Mouse (Mus musculus) forebrain, embryonic 15.5 days (tissue): ENCODE measurements at regions not wholly inside any gene's neighbourhood (a gene's known extent, or its start where the extent isn't known, plus 50 kb on each side); places are given as distances from the start of the nearest gene placed in this dataset.

Experiments
- ATAC-seq: fragments of 200-750 bp; cut with Nextera tagmentation; replicated peaks from 2 replicates; pipeline ENCODE4 v1.8.0; 2017; ENCODE audit warnings: mild to moderate bottlenecking, moderate TSS enrichment, moderate library complexity
- H3K27ac ChIP-seq: fragments of 300-500 bp; sonication (generic); replicated peaks from 2 replicates; pipeline ENCODE4 v1.5.1; 2015; ENCODE audit warnings: mild to moderate bottlenecking, inconsistent platforms
- H3K27me3 ChIP-seq: fragments of 300-500 bp; sonication (generic); 2 replicates; pipeline ENCODE4 v1.6.1; 2015; ENCODE audit warnings: inconsistent platforms
- H3K36me3 ChIP-seq: fragments of 300-500 bp; sonication (generic); 2 replicates; pipeline ENCODE4 v1.6.1; 2015; ENCODE audit warnings: mild to moderate bottlenecking, inconsistent platforms
- H3K4me1 ChIP-seq: fragments of 300-500 bp; sonication (generic); 2 replicates; pipeline ENCODE4 v1.6.1; 2015; ENCODE audit warnings: inconsistent platforms
- H3K4me2 ChIP-seq: fragments of 300-500 bp; sonication (generic); replicated peaks from 2 replicates; pipeline ENCODE4 v1.6.1; 2015; ENCODE audit warnings: mild to moderate bottlenecking, inconsistent platforms
- H3K4me3 ChIP-seq: fragments of 300-500 bp; sonication (generic); 2 replicates; pipeline ENCODE4 v1.5.1; 2015; ENCODE audit warnings: mild to moderate bottlenecking, inconsistent platforms
- H3K9ac ChIP-seq: fragments of 300-500 bp; sonication (generic); replicated peaks from 2 replicates; pipeline ENCODE4 v1.6.1; 2015; ENCODE audit warnings: mild to moderate bottlenecking, inconsistent platforms
- H3K9me3 ChIP-seq: fragments of 300-500 bp; sonication (generic); 2 replicates; pipeline ENCODE4 v1.6.1; 2016; ENCODE audit warnings: inconsistent platforms
- WGBS: fragments of 180-500 bp; shearing (Covaris S2); methylation state at CpG from one replicate; pipeline ENCODE4 v1.1.7; 2015; ENCODE audit warnings: mixed read lengths; 5-methylcytosine and 5-hydroxymethylcytosine counted together

DNA sequence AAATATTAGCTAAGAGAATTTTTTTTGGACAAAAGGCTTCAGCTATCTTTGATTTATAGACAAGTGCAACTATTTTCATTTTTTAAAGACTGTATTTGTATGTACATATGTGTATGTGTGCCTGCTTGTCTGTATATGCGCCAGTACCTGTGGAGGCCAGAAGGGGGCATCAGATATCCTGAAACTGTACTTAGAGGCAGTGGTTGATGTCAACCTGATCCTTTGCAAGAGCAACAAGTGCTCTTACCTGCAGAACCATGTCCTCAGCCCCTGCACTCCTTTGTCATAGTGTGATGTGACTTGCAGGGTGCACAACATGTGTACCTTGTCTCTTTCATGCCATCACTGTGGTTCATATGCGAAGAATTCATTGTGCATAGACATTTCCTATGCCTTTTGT is 379.5 kb downstream of the Bckdhb start:
- Histone ChIP-seq H3K4me1 (no peaks in the 10 kb centered on the region), H3K36me3 (no peaks in the 10 kb centered on the region), H3K27me3 (no peaks in the 10 kb centered on the region), H3K4me2 (no peak overlapping the region), H3K9me3 (no peaks in the 10 kb centered on the region), H3K27ac (no peak overlapping the region), H3K9ac (no peak overlapping the region), H3K4me3 (no peak overlapping the region)
- WGBS = 88% methylated on average over 2 of the region's 2 CpGs
- no peak for ATAC-seq

DNA sequence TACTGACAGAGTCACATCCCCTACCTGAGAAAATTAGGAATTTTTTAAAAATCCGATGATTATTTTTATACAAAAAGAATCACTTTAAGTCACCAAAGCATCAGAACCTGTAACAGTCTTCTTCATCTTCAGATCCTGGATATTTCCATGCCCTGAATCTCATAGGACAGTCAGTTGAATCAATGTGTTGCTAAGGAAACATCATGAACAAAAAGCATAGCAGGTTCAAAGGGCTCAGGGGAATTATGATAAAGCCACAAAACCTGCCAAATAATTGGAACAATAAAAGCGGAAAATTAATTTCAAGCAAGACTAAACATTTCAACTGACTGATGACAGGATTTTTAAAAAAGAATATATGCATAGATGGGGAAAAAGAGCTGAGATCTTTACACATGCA is 393.9 kb downstream of the Bckdhb start:
- Histone ChIP-seq H3K9me3 (no peaks in the 10 kb centered on the region), H3K27ac (no peak overlapping the region), H3K9ac (no peak overlapping the region), H3K36me3 (no peaks in the 10 kb centered on the region), H3K4me1 (no peaks in the 10 kb centered on the region), H3K27me3 (no peaks in the 10 kb centered on the region), H3K4me3 (no peak overlapping the region), H3K4me2 (no peak overlapping the region)
- 83% methylated on average over 2 of the region's 2 CpGs for WGBS
- no peak for ATAC-seq

DNA sequence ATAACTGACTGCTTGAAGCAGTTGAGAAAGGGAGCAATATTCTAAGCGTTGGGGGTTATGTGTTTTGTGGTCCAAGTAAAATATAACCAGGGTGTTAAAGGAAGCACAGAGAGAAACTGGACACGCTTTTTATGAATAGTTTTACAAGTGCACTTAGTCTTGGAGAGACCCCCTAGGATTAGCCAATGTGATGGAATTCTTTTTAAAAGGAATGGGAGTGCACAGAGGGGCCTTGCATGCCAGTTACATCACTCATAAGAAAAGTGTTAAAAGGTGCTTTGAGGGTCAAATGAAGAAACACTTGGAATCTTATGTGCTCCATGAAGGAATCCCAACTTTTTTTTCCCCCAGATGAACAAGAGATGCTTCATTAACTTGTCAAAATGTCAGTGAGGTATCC is 394.4 kb downstream of the Bckdhb start:
- Histone ChIP-seq H3K9ac (no peak overlapping the region), H3K9me3 (no peaks in the 10 kb centered on the region), H3K36me3 (no peaks in the 10 kb centered on the region), H3K4me1 (no peaks in the 10 kb centered on the region), H3K4me2 (no peak overlapping the region), H3K27me3 (no peaks in the 10 kb centered on the region), H3K27ac (no peak overlapping the region), H3K4me3 (no peak overlapping the region)
- 57% methylated on average over 2 of the region's 2 CpGs for WGBS
- ATAC-seq = no peak

DNA sequence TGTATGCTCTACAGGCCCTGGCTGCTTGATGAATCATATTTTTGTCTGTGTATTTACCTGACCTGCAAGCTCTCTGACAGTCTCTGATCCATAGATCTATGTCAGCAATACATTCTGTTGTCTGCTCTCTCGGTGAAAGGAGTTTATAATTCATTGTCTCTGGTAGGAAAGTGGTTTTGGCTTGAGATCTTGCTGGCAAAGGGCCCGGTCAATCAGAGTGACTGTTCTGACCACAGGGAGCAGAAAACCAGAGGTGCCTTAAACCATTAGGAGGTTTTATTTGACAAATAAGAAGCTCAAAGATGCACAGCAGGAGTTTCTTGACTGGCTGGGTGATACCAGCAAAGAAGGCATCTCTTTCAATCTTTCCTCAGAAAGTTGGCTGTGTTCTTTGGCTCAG is 398.2 kb downstream of the Bckdhb start:
- ATAC-seq = no peak
- H3K4me1 ChIP-seq = no peaks in the 10 kb centered on the region

DNA sequence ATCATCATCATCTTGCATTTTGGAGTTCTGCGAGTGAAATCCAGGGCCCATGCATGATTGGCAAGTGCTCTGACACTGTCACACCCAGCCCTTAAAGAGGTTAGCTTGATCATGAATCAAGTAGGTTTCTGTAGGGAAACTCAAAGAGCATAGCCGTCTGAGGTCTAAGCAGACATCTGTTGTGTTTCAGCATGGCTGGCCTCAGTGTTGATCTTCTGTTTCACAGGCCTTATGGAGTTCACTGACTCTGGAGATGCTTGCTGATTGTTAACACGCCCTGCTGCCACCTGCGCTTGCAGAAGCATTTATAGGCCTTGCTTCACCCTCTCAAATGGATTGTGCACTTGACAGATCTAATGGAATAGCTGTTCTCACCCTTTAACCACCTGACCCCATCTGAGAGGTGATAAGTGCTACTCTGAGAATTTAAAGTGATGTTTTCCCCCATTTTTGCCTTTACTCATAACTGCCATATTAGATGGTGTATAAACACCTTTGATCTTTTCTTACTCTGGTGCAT is 406.2 kb downstream of the Bckdhb start:
- H3K9ac ChIP-seq = no peak overlapping the region
- no peak overlapping the region for H3K4me3 ChIP-seq
- H3K4me2 ChIP-seq = no peak overlapping the region
- no peaks in the 10 kb centered on the region for H3K36me3 ChIP-seq
- H3K27me3 ChIP-seq = no peaks in the 10 kb centered on the region
- H3K27ac ChIP-seq = no peak overlapping the region
- ATAC-seq = no peak
- 88% methylated on average over 4 of the region's 4 CpGs for WGBS
- H3K9me3 ChIP-seq = no peaks in the 10 kb centered on the region
- no peaks in the 10 kb centered on the region for H3K4me1 ChIP-seq

More for the DNA sequence above, 398.2 kb downstream of the Bckdhb start:
- Histone ChIP-seq H3K27ac (no peak overlapping the region), H3K27me3 (no peaks in the 10 kb centered on the region), H3K4me2 (no peak overlapping the region), H3K9ac (no peak overlapping the region), H3K9me3 (no peaks in the 10 kb centered on the region), H3K36me3 (no peaks in the 10 kb centered on the region), H3K4me3 (no peak overlapping the region)
- WGBS = 58% methylated on average over 2 of the region's 2 CpGs

DNA sequence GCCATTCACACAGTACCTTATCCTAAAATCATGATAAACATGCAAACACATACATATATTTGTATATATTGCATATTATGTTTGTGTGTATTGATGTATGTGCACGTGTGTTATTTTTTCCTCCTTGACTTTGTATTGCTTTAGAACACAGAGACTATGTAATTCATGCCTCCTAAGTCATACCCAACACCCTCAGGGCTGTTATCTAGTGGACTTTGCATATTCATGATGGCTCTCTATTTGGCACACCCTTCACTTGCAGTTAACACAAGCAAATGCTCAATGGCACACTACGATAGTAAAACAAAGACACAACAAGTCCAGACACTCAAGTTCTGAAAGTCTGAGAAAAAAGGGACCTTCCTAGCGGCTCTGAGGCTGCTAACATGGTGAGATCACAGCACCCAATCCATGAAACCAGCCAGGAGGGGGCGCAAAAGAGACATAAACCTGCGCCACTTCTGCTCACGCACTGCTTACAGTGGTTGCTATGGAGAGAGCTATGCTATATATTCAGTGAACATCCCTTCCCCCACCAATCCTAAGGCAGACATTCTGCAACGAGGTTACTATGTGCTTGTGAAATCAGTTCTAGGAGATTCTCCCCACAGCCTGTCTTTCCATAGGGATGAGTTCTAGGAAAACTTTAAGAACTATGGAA is 418.6 kb downstream of the Bckdhb start:
- no peaks in the 10 kb centered on the region for H3K9me3 ChIP-seq
- no peak overlapping the region for H3K4me2 ChIP-seq
- H3K27me3 ChIP-seq = no peaks in the 10 kb centered on the region
- WGBS = 15% methylated on average over 7 of the region's 7 CpGs
- 0 out of 2 replicates have a peak, but pooled peaks cover 6% of the 10 kb centered on the region for H3K4me1 ChIP-seq
- no peak overlapping the region for H3K9ac ChIP-seq
- no peak overlapping the region for H3K4me3 ChIP-seq
- H3K36me3 ChIP-seq = no peaks in the 10 kb centered on the region
- H3K27ac ChIP-seq = no peak overlapping the region
- peak; percentile 97 for ATAC-seq

DNA sequence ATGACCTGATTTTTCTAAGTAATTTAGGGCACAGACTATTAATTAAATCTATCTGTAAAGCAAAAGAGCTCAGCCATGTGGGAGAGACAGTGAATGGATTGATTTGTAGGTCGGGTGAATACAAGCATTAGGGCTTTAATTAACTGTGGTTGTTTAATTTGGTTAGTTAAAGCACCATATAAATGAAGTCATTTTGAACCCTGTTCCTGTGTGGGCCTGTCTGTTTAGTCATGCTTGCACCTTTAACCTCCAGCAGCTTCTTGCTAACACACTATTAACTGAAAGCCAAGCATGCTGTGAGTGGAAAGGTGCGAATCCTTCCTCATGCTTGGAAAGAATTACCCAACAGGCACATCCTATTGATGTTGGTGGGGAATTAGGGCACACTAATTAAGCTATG is 425.3 kb downstream of the Bckdhb start:
- ATAC-seq = no peak
- Histone ChIP-seq H3K4me3 (no peak overlapping the region), H3K27ac (no peak overlapping the region), H3K36me3 (no peaks in the 10 kb centered on the region), H3K4me1 (no peaks in the 10 kb centered on the region), H3K9me3 (no peaks in the 10 kb centered on the region), H3K9ac (no peak overlapping the region), H3K4me2 (no peak overlapping the region), H3K27me3 (no peaks in the 10 kb centered on the region)
- 7% methylated on average over 2 of the region's 2 CpGs for WGBS

DNA sequence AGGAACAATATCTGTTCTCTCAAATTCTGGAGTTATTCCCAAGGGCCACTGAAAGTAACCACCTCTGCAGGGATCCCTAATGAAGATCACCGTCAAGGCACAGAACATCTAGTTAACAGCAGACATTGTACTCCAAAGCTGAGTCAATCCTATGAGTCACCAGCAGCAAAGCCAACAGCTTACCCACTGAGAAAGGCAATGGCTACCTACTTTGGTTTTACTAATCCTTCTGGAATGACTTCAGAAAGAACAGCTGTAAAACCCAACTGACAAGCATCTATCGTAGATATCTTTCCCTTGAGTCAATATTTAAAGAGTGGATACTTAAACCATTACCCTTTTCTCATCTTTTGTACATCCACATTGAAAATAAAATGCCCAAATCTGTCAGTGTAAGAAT is 429.5 kb downstream of the Bckdhb start:
- no peaks in the 10 kb centered on the region for H3K4me1 ChIP-seq
- H3K36me3 ChIP-seq = no peaks in the 10 kb centered on the region
- no peaks in the 10 kb centered on the region for H3K27me3 ChIP-seq
- 85% methylated on average over 2 of the region's 2 CpGs for WGBS
- no peaks in the 10 kb centered on the region for H3K9me3 ChIP-seq
- H3K4me3 ChIP-seq = no peak overlapping the region
- H3K27ac ChIP-seq = no peak overlapping the region
- ATAC-seq = no peak
- H3K9ac ChIP-seq = no peak overlapping the region
- H3K4me2 ChIP-seq = no peak overlapping the region

DNA sequence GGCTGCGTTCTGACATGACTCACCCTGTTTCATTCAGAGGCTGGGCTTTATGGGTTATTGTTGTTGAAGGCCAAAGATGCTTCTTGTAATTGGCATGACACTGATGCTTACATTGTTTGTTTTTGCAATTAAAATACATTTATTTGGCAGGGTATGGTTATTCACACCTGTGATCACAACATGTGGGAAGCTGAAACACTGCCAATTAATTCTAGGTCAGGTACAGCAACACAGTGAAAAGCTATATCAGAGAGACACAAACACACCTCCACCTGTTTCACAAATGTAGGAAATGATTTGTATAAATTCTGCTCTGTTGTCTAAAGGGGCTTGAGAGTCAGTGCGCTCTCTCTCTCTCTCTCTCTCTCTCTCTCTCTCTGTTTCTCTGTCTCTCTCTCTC is 431.2 kb downstream of the Bckdhb start:
- no peak overlapping the region for H3K27ac ChIP-seq
- no peaks in the 10 kb centered on the region for H3K4me1 ChIP-seq
- 0 out of 2 replicates have a peak, but pooled peaks have one; percentile 26 for ATAC-seq
- WGBS = 90% methylated on average over 2 of the region's 2 CpGs
- no peak overlapping the region for H3K4me2 ChIP-seq
- no peak overlapping the region for H3K9ac ChIP-seq
- H3K9me3 ChIP-seq = no peaks in the 10 kb centered on the region
- no peaks in the 10 kb centered on the region for H3K36me3 ChIP-seq
- no peak overlapping the region for H3K4me3 ChIP-seq
- no peaks in the 10 kb centered on the region for H3K27me3 ChIP-seq

DNA sequence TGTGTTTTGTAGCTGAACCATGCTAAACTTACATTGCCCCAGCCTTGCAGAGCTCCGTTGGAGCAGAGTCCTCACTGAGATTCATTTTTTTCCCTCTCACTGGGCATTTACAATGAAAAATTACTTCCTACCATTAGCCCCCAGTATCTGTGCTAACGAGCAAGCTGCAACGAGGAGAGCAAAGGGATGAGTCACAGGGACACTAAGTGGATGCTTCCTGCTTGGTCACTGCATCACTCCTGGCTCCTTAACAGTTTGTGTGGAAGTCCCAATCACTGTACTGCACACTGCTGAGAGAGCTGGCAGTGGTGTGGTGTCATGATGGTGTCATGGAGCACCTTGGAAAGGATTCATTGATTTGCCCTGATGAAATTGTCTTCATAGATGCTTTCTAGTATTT is 434.9 kb downstream of the Bckdhb start:
- WGBS = 32% methylated on average over 3 of the region's 3 CpGs
- no peaks in the 10 kb centered on the region for H3K36me3 ChIP-seq
- H3K4me2 ChIP-seq = no peak overlapping the region
- no peak for ATAC-seq
- H3K27me3 ChIP-seq = no peaks in the 10 kb centered on the region
- H3K9ac ChIP-seq = no peak overlapping the region
- H3K27ac ChIP-seq = no peak overlapping the region
- H3K4me1 ChIP-seq = no peaks in the 10 kb centered on the region
- H3K4me3 ChIP-seq = no peak overlapping the region
- no peaks in the 10 kb centered on the region for H3K9me3 ChIP-seq

DNA sequence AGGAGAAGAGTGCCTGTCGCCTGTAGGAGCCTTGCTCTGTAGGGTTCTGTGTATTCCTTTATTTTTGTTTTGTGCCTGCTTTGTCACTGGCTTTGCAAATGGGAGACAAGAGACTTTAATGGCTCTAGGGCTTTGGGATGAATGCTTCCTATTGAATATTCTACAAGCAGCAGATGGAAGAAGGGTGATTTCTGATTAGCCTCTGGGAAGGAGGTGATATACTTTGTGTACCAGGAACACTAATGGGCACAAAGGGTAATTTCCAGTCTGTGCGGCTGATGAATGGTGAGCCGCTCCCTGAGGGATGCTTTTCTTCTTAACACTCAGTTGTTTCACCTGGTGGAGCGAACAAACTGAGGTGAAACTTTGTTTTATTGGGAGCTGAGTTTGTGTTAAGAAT is 435.5 kb downstream of the Bckdhb start:
- H3K4me3 ChIP-seq = no peak overlapping the region
- H3K9me3 ChIP-seq = no peaks in the 10 kb centered on the region
- H3K36me3 ChIP-seq = no peaks in the 10 kb centered on the region
- no peak overlapping the region for H3K27ac ChIP-seq
- no peak overlapping the region for H3K4me2 ChIP-seq
- no peaks in the 10 kb centered on the region for H3K27me3 ChIP-seq
- no peak for ATAC-seq
- no peak overlapping the region for H3K9ac ChIP-seq
- H3K4me1 ChIP-seq = no peaks in the 10 kb centered on the region
- WGBS = 47% methylated on average over 4 of the region's 4 CpGs

DNA sequence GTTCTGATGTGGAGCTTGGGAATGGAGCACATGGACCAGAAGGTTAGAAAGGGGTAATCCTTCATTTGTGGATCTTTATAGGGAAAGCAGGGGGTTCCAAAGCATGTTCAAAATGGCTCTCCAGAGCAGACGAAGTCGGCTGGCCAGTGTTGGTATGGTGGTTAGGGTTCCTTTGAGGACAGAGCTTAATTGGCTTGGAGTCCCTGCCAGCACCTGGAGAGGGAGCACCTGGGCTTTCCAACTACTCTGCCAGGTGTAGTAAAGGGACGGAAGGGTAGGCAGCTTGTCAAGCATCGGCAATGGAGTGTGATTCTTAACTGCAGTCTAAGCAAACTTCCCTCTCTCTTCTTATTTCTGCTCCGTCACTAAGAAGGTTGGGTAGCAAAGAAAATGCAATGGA is 438.5 kb downstream of the Bckdhb start:
- H3K4me2 ChIP-seq = no peak overlapping the region
- H3K9ac ChIP-seq = no peak overlapping the region
- no peaks in the 10 kb centered on the region for H3K27me3 ChIP-seq
- H3K4me3 ChIP-seq = no peak overlapping the region
- no peaks in the 10 kb centered on the region for H3K4me1 ChIP-seq
- WGBS = 95% methylated on average over 5 of the region's 5 CpGs
- H3K36me3 ChIP-seq = no peaks in the 10 kb centered on the region
- no peaks in the 10 kb centered on the region for H3K9me3 ChIP-seq
- no peak for ATAC-seq
- no peak overlapping the region for H3K27ac ChIP-seq

DNA sequence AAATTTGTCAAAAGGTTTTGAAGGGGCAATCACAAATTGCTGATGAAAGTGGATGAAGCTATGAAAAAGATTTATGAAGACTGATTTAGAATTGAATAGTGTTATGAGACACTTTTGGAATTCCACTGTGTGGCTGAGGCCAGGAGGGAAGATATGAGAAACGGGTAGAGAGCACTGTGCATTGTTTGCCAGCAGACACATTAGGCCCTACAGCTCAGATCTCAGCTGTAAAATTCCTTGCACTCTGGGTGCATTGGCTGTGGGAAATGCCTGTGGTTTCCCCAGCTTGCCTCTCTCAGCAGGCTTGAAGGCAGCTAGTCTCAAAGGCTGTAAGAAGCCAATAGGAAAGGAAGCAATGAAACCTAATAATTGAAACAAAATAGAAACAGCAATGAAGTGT is 444.3 kb downstream of the Bckdhb start:
- no peak overlapping the region for H3K9ac ChIP-seq
- H3K4me3 ChIP-seq = no peak overlapping the region
- no peaks in the 10 kb centered on the region for H3K36me3 ChIP-seq
- no peaks in the 10 kb centered on the region for H3K9me3 ChIP-seq
- 61% methylated on average over 1 of the region's 1 CpGs for WGBS
- no peak overlapping the region for H3K4me2 ChIP-seq
- no peak for ATAC-seq
- H3K27me3 ChIP-seq = no peaks in the 10 kb centered on the region
- no peaks in the 10 kb centered on the region for H3K4me1 ChIP-seq
- H3K27ac ChIP-seq = no peak overlapping the region
